Mouse (Mus musculus): Measurements from ENCODE around the gene Pld6. TPM values are rescaled to one million over a fixed set of nuclear protein-coding genes. Genes with fewer than 3 reads are reported as not detected.
A peak's percentile ranks its signal among the peaks of the same experiment; 100 is the strongest.

Gene Pld6
- 1.3 and 1.5 TPM in 2 replicates for polyA plus RNA-seq (2014; fragmentation: Nextera tagmentation; extraction: Ambion mirVana)

- Histone ChIP-seq H3K9ac (ENCODE audit: low read length) (peak within 1 kb of the TSS; percentile 58), H3K36me3 (ENCODE audit: control insufficient read depth, insufficient read depth, low read length) (peaks cover 13% of the 10 kb centered on the region), H3K9me3 (replicated peaks; ENCODE audit: control insufficient read depth, low read length) (no peaks in the 10 kb centered on the region), H3K4me2 (ENCODE audit: low read length) (peak within 1 kb of the TSS; percentile 67), H3K4me3 (ENCODE audit: low read depth, low read length) (peak within 1 kb of the TSS; percentile 34), H3K4me1 (ENCODE audit: control insufficient read depth, insufficient read depth, low read length) (peaks cover 6% of the 10 kb centered on the region; the same call in 1 of the 2 replicates), H3K27ac (ENCODE audit: low read depth, low read length) (no peak within 1 kb of the TSS), H3K27me3 (replicated peaks; ENCODE audit: control insufficient read depth, insufficient read depth, low read length) (no peaks in the 10 kb centered on the region)
- 2% methylated on average over 47 of the region's 51 CpGs for WGBS
- peak; percentile 62 for DNase-seq (ENCODE audit: low spot score)
- peak; percentile 78 for ATAC-seq
Measured at GRCm38 (mm10) chr11:59787199-59787781, at the start of gene Pld6. Pld6 (minus strand) TSS chr11:59787645.

DNA sequence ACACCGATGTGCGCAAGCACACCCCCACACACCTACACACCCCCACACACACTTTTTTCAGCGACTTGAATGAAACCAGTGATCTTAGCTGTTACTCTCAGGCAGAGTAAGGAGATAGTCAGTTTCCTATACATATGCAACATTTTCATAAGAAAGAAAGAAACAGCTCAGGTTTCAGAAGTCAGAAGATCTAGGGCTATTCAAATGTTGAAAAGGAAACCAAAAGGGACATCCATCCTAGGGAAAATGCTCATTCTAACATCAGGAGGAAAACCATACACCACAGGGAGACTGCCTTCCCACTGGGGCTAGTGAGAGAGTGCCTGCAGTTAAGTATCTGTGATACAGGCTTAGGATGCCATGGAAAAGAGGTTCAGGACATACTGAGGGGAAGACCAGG lies 34.2 kb upstream of the Pld6 start:
- Histone ChIP-seq H3K4me3 (ENCODE audit: low read depth, low read length) (no peak overlapping the region), H3K27me3 (replicated peaks; ENCODE audit: control insufficient read depth, insufficient read depth, low read length) (no peaks in the 10 kb centered on the region), H3K36me3 (ENCODE audit: control insufficient read depth, insufficient read depth, low read length) (peaks cover 96% of the 10 kb centered on the region), H3K9me3 (replicated peaks; ENCODE audit: control insufficient read depth, low read length) (no peaks in the 10 kb centered on the region), H3K4me2 (ENCODE audit: low read length) (no peak overlapping the region), H3K4me1 (ENCODE audit: control insufficient read depth, insufficient read depth, low read length) (no peaks in the 10 kb centered on the region), H3K27ac (ENCODE audit: low read depth, low read length) (no peak overlapping the region), H3K9ac (ENCODE audit: low read length) (no peak overlapping the region)
- ATAC-seq (no peak), DNase-seq (ENCODE audit: low spot score) (no peak)
- 91% methylated on average over 3 of the region's 3 CpGs for WGBS

- WGBS: 96% methylated on average over 3 of the region's 3 CpGs
- Histone ChIP-seq H3K4me2 (ENCODE audit: low read length) (no peak overlapping the region), H3K9me3 (replicated peaks; ENCODE audit: control insufficient read depth, low read length) (no peaks in the 10 kb centered on the region), H3K36me3 (ENCODE audit: control insufficient read depth, insufficient read depth, low read length) (peaks cover 71% of the 10 kb centered on the region), H3K27ac (ENCODE audit: low read depth, low read length) (no peak overlapping the region), H3K4me3 (ENCODE audit: low read depth, low read length) (no peak overlapping the region), H3K27me3 (replicated peaks; ENCODE audit: control insufficient read depth, insufficient read depth, low read length) (no peaks in the 10 kb centered on the region), H3K4me1 (ENCODE audit: control insufficient read depth, insufficient read depth, low read length) (no peaks in the 10 kb centered on the region), H3K9ac (ENCODE audit: low read length) (no peak overlapping the region)
- ATAC-seq: no peak
- DNase-seq (ENCODE audit: low spot score): no peak
Measured at GRCm38 (mm10) chr11:59817916-59818315, 30.5 kb upstream of the Pld6 start.

DNA sequence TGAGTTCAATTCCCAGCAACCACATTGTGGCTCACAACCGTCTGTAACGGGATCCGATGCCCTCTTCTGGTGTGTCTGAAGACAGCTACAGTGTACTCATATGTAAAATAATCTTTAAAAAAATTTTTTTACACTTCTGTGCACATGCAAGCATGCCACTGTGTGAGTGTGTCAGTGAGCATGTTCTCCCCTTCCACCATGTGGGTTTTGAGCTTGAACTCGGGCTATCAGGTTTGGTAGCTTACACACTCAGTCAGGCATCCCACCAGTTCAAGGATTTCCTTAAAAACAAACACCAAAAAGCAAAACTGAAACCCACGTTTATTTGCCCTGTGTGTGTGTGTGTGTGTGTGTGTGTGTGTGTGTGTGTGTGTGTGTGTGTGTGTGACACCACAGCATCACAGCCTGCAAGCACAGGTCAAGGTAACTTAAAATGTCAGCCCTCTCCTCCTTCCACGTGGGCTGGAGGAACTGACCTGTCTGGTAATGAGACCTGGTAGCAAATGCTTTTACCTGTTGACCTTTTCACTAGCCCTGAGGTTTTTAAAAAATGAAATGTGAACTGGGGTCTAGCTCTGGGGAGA lies 28.1 kb upstream of the Pld6 start:
- Histone ChIP-seq H3K4me3 (ENCODE audit: low read depth, low read length) (no peak overlapping the region), H3K9ac (ENCODE audit: low read length) (no peak overlapping the region), H3K4me2 (ENCODE audit: low read length) (no peak overlapping the region), H3K36me3 (ENCODE audit: control insufficient read depth, insufficient read depth, low read length) (peaks cover 49% of the 10 kb centered on the region), H3K27ac (ENCODE audit: low read depth, low read length) (no peak overlapping the region), H3K4me1 (ENCODE audit: control insufficient read depth, insufficient read depth, low read length) (no peaks in the 10 kb centered on the region), H3K9me3 (replicated peaks; ENCODE audit: control insufficient read depth, low read length) (no peaks in the 10 kb centered on the region), H3K27me3 (replicated peaks; ENCODE audit: control insufficient read depth, insufficient read depth, low read length) (no peaks in the 10 kb centered on the region)
- DNase-seq (ENCODE audit: low spot score) (no peak), ATAC-seq (no peak)
- 88% methylated on average over 6 of the region's 6 CpGs for WGBS

DNA sequence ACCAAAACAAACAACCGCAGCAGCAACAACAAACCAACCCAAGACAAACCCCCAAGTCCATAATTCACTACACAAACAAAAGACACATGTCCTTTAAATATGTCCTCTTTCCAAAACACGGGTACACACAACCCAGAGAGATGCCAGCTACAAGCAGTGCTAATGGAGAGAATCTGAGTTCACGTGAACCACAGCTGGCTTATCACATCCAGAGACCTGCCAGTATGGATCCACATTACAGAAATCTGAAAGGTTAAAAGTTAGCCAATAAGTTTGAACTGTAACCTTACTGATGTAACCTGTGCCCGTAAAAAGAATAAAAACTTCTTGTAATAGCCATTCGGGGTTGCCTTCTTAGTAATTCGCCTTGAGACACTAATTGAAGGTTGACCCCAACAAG lies 27.5 kb upstream of the Pld6 start:
- Histone ChIP-seq H3K4me1 (ENCODE audit: control insufficient read depth, insufficient read depth, low read length) (no peaks in the 10 kb centered on the region), H3K4me3 (ENCODE audit: low read depth, low read length) (no peak overlapping the region), H3K9me3 (replicated peaks; ENCODE audit: control insufficient read depth, low read length) (no peaks in the 10 kb centered on the region), H3K36me3 (ENCODE audit: control insufficient read depth, insufficient read depth, low read length) (peaks cover 42% of the 10 kb centered on the region), H3K27me3 (replicated peaks; ENCODE audit: control insufficient read depth, insufficient read depth, low read length) (no peaks in the 10 kb centered on the region), H3K4me2 (ENCODE audit: low read length) (no peak overlapping the region), H3K27ac (ENCODE audit: low read depth, low read length) (no peak overlapping the region), H3K9ac (ENCODE audit: low read length) (no peak overlapping the region)
- ATAC-seq (no peak), DNase-seq (ENCODE audit: low spot score) (no peak)
- 91% methylated on average over 6 of the region's 6 CpGs for WGBS

DNA sequence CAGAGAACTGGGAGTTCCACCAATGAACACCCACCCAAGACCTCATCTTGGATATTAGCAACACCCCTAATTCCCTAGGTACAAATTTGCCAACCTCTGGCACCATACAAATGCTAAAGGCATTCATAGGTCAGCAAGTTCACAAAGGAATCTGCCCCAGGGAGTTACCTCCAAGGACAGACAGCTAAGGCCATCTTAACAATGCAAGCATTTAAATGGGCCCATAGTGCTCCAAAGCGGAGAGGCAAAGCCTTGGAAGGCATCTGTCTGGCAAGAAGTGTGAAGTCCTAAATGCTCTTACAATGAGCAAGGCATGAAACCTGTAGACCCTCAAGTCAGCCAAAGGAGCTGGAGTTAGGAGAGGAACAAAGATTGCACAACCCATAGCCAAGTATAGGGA lies 26.9 kb upstream of the Pld6 start:
- H3K9me3 ChIP-seq (replicated peaks; ENCODE audit: control insufficient read depth, low read length): no peaks in the 10 kb centered on the region
- DNase-seq (ENCODE audit: low spot score) (no peak), ATAC-seq (no peak)
- H3K27ac ChIP-seq (ENCODE audit: low read depth, low read length): no peak overlapping the region
- peaks cover 36% of the 10 kb centered on the region for H3K36me3 ChIP-seq (ENCODE audit: control insufficient read depth, insufficient read depth, low read length)
- H3K4me1 ChIP-seq (ENCODE audit: control insufficient read depth, insufficient read depth, low read length): no peaks in the 10 kb centered on the region
- H3K9ac ChIP-seq (ENCODE audit: low read length): no peak overlapping the region
- no peak overlapping the region for H3K4me2 ChIP-seq (ENCODE audit: low read length)
- 75% methylated on average over 1 of the region's 1 CpGs for WGBS
- no peak overlapping the region for H3K4me3 ChIP-seq (ENCODE audit: low read depth, low read length)
- no peaks in the 10 kb centered on the region for H3K27me3 ChIP-seq (replicated peaks; ENCODE audit: control insufficient read depth, insufficient read depth, low read length)

DNA sequence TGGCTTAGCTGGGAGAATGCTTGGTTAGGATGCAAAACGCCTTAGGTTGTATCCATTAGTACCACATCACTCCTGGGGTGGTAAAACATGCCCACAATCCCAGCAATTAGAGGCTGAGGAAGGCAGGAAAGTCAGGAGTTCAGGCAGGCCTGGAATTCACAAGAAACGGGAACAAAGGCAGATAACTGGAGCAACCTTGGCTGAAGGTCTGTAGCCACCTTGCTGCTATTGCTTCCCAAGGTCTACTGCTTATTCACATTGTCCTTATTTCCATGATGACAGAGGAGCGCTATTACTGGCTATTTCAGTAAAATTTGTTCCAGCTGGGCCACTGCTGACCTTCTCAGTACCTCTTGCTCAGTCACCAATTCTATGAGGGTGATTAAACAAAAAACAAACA lies 25.8 kb upstream of the Pld6 start:
- DNase-seq (ENCODE audit: low spot score) (no peak), ATAC-seq (no peak)
- Histone ChIP-seq H3K4me1 (ENCODE audit: control insufficient read depth, insufficient read depth, low read length) (peaks cover 8% of the 10 kb centered on the region), H3K27me3 (replicated peaks; ENCODE audit: control insufficient read depth, insufficient read depth, low read length) (no peaks in the 10 kb centered on the region), H3K9ac (ENCODE audit: low read length) (no peak overlapping the region), H3K9me3 (replicated peaks; ENCODE audit: control insufficient read depth, low read length) (no peaks in the 10 kb centered on the region), H3K27ac (ENCODE audit: low read depth, low read length) (no peak overlapping the region), H3K4me2 (ENCODE audit: low read length) (no peak overlapping the region), H3K4me3 (ENCODE audit: low read depth, low read length) (no peak overlapping the region), H3K36me3 (ENCODE audit: control insufficient read depth, insufficient read depth, low read length) (peaks cover 26% of the 10 kb centered on the region)
- 75% methylated on average over 3 of the region's 3 CpGs for WGBS

- peaks cover 8% of the 10 kb centered on the region for H3K4me1 ChIP-seq (ENCODE audit: control insufficient read depth, insufficient read depth, low read length)
- no peaks in the 10 kb centered on the region for H3K27me3 ChIP-seq (replicated peaks; ENCODE audit: control insufficient read depth, insufficient read depth, low read length)
- H3K9ac ChIP-seq (ENCODE audit: low read length): no peak overlapping the region
- no peak overlapping the region for H3K4me3 ChIP-seq (ENCODE audit: low read depth, low read length)
- H3K4me2 ChIP-seq (ENCODE audit: low read length): no peak overlapping the region
- no peaks in the 10 kb centered on the region for H3K9me3 ChIP-seq (replicated peaks; ENCODE audit: control insufficient read depth, low read length)
- 85% methylated on average over 4 of the region's 4 CpGs for WGBS
- no peak overlapping the region for H3K27ac ChIP-seq (ENCODE audit: low read depth, low read length)
- H3K36me3 ChIP-seq (ENCODE audit: control insufficient read depth, insufficient read depth, low read length): peaks cover 18% of the 10 kb centered on the region
- ATAC-seq (no peak), DNase-seq (ENCODE audit: low spot score) (no peak)
Measured at GRCm38 (mm10) chr11:59811211-59811610, 23.8 kb upstream of the Pld6 start.

GRCm38 (mm10) chr11:59810480-59811158 lies 23.2 kb upstream of the Pld6 start:
- no peaks in the 10 kb centered on the region for H3K27me3 ChIP-seq (replicated peaks; ENCODE audit: control insufficient read depth, insufficient read depth, low read length)
- 65% methylated on average over 14 of the region's 14 CpGs for WGBS
- peaks cover 19% of the 10 kb centered on the region for H3K36me3 ChIP-seq (ENCODE audit: control insufficient read depth, insufficient read depth, low read length)
- no peak for ATAC-seq
- peaks cover 8% of the 10 kb centered on the region for H3K4me1 ChIP-seq (ENCODE audit: control insufficient read depth, insufficient read depth, low read length)
- H3K4me2 ChIP-seq (ENCODE audit: low read length): peak overlapping the region; percentile 93
- no peaks in the 10 kb centered on the region for H3K9me3 ChIP-seq (replicated peaks; ENCODE audit: control insufficient read depth, low read length)
- peak overlapping the region; percentile 77 for H3K4me3 ChIP-seq (ENCODE audit: low read depth, low read length)
- no peak overlapping the region; the same call in 1 of the 2 replicates for H3K27ac ChIP-seq (ENCODE audit: low read depth, low read length)
- H3K9ac ChIP-seq (ENCODE audit: low read length): peak overlapping the region; percentile 96
- DNase-seq (ENCODE audit: low spot score): no peak
